Mouse (Mus musculus) CD4-positive helper T cell, adult 2 months (primary cell): ENCODE data around the gene Haus5.
A peak's percentile ranks its signal among the peaks of the same experiment; 100 is the strongest.

Experiments
- DNase-seq: peaks from one replicate; pipeline ENCODE4 v3.0.0-alpha.2; 2012; ENCODE audit warnings: low read depth, missing footprints, low spot score

The Haus5 gene

GRCm38 (mm10) chr7:30626647-30627046, 38.1 kb downstream of the Haus5 start:
- no peak for DNase-seq

GRCm38 (mm10) chr7:30625530-30626384, 39.0 kb downstream of the Haus5 start, which contains the start of gene Cox6b1:
Cox6b1 (minus strand) TSS chr7:30626151.
- peak; percentile 94 for DNase-seq

GRCm38 (mm10) chr7:30619202-30619601, 45.6 kb downstream of the Haus5 start:
- DNase-seq, result peak; percentile 31

GRCm38 (mm10) chr7:30618658-30619057, 46.1 kb downstream of the Haus5 start:
- DNase-seq, result no peak

- DNase-seq, result no peak
These were observed 49.6 kb downstream of the Haus5 start for GRCm38 (mm10) chr7:30615049-30615760.

- peak; percentile 58 for DNase-seq
These were observed 50.3 kb downstream of the Haus5 start for GRCm38 (mm10) chr7:30614454-30614853.

GRCm38 (mm10) chr7:30613529-30614112, 51.2 kb downstream of the Haus5 start:
- peak; percentile 67 for DNase-seq

GRCm38 (mm10) chr7:30612654-30613402, 52.0 kb downstream of the Haus5 start, which contains the start of gene Upk1a:
Upk1a (minus strand) TSS chr7:30612847.
- DNase-seq, result no peak

GRCm38 (mm10) chr7:30610043-30610442, 54.8 kb downstream of the Haus5 start:
- no peak for DNase-seq

- no peak for DNase-seq
These were observed 56.3 kb downstream of the Haus5 start for GRCm38 (mm10) chr7:30608476-30608875.

GRCm38 (mm10) chr7:30607706-30608309, 57.0 kb downstream of the Haus5 start:
- peak; percentile 78 for DNase-seq

GRCm38 (mm10) chr7:30604944-30605343, 59.9 kb downstream of the Haus5 start:
- no peak for DNase-seq

GRCm38 (mm10) chr7:30604424-30604823, 60.4 kb downstream of the Haus5 start:
- no peak for DNase-seq
